Mouse (Mus musculus): ENCODE results near the gene Pcolce.
"Not testable (repeated sequence)": the region's sequence is repeated elsewhere in the genome, so short reads cannot be mapped to it uniquely, and the experiment has no call there.

The Pcolce gene

DNA sequence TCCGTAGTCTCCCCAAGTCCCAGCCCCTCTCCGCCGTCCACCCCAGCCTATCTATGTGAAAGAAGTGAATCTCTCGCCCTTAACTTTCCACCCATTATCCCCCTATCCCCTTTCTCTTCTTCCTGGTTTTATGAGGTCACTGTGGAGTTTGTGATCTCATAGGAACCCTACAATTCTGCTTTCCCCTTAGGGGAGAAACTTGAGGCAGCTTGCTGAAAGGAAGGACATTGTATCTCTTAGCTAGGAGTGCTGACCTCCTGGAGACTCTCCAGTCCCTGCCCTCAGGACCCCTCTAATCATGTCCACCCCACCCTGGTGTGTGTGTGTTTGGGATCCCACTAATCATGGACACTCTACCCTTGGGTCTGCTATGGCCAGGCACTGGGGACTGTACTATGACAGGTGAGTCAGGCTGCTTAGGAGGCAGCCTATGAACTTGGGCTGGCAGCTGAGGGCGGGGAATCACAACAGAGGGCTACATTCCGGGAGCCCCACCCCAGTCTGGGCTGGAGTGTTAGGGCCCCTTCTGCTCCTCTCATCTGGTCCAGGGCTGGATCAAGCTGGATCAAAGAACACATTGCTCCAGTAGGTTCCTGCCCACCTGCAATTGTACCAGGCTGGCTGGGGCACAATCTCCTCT is 16.4 kb upstream of the Pcolce start:
- peak in 1 of 2 experiments; percentile 46 for DNase-seq (ENCODE audit: low spot score in 2 of 2)

DNA sequence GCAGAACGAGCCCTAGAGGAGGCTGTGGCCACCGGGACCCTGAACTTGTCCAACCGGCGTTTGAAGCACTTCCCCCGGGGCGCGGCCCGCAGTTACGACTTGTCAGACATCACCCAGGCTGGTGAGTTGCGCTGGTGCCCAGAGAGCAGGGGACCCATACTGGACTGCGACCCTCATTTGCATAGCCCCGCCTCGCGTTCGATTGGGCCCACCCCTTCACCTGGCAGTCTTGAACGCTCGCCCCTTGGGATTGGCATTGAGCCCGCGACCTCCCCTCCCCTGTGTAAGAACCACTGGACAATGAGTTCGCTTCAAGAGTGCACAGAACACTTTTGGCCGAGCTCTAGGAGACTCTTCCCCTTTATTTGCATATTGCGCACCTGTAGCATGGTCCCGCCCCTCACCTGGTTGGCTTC is 15.7 kb upstream of the Pcolce start:
- peak in 1 of 2 experiments; percentile 79 for DNase-seq (ENCODE audit: low spot score in 2 of 2)

DNA sequence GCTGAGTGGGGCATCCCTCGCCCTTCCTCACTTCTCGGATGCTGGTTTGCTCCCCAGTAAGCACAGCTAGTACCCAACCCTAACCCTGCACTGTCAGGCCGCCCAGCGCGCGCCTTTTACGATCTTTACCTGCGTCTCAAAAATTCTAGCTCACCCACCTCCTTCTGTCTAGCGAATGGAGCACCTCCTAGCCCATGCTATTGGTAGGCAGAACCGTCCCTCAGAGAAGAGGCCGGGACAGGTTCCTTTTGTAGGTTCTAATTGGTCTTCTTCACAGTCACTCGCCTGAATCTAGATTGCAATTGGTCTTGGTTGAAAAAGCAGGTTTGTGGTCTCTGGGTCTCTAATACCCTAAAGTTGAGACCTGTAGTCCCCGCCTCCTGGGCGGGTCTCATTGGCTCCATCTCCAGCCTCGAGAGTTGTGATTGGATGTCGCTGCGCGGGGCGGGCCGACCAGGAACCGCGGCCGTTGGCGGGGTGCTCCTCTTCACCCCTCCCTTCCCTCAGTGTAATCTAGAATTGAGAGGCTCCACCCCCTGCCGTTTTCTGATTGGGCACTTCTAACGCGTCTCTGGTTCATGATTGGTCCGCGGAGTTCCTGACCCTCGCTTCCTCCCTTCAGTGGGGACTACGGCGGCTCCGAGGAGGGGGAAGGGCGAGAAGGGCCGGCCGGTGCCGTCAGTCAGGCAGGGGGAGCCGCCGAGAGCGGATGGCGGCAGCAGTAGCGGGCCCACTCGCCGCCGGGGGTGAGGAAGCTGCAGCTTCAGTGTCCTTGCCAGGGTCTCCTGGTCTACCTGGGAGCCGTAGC is 15.1 kb upstream of the Pcolce start, which contains the start of the genes Fbxo24, Lrch4 and Gm20605:
TSS of gene Fbxo24 (minus strand) at position 505 of the 808 bp plus-strand sequence.
TSS of gene Lrch4 (plus strand) at position 624 of the 808 bp plus-strand sequence.
TSS of gene Gm20605 (plus strand) at position 678 of the 808 bp plus-strand sequence.
- DNase-seq (ENCODE audit: low spot score in 2 of 2) = peak; percentile 97 to 99

DNA sequence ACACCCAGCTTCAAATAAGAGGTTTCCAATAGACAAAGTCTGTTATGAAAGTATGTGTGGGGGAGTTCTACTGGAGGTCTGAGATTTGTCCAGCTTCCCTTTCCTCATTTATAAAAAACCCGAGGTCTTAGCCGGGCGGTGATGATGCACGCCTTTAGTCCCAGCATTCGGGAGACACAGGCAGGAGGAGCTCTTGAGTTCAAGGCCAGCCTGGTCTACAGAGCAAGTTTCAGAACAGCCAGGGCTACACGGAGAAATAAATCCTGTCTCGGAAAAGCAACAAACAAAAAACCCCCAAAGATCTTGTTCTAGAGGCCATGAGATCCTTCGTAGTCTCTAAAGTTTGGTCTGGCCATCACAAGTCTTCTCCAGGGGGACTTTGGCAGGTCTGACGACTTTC is 14.4 kb upstream of the Pcolce start:
- no peak for DNase-seq (ENCODE audit: low spot score in 2 of 2)

DNA sequence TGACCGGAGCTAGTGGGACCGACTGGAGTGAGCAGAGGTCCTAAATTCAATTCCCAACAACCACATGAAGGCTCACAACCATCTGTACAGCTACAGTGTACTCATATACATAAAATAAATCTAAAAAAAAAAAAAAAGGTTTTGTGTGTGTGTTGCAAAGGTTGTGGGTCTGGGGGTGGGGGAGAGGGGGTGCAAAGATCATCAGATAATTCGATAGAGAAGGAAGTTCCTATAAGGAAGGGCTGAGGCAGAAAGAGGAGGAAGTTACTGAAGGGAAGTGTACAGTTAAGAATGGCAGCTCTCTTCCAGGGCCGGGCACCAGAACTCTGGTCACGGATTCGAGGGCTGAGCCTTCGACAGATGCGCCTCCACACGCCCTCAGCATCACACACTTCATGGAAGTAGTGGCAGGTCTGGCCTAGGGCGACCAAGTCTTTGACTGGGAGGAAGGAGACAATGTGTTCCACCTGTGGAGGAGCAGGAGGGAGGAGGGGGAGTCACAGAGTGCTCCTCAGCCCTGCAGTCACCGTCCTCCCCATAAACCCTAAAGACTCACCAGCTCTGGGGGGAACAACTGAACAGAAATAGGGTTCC is 10.4 kb upstream of the Pcolce start:
- DNase-seq (ENCODE audit: low spot score in 2 of 2) = peak in 1 of 2 experiments; percentile 62

DNA sequence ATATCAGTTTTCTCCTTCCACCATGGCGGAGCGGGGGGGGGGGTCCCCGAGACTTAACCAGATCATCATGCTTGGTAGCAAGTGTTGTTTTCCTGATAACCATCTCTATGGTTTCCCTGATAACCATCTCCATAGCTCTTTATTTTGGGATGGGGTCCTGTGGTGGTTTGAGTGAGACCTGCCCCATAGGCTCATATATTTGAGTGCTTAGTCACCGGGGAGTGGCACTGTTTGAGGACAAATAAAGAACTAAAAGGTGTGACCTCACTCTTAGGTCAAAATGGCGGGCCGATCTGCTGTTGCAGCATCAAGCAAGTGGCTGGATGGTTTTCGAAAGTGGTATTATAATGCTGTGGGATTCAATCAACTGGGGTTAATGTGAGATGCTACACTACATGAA is 1.8 kb upstream of the Pcolce start:
- DNase-seq (ENCODE audit: low spot score in 2 of 2) = no peak

DNA sequence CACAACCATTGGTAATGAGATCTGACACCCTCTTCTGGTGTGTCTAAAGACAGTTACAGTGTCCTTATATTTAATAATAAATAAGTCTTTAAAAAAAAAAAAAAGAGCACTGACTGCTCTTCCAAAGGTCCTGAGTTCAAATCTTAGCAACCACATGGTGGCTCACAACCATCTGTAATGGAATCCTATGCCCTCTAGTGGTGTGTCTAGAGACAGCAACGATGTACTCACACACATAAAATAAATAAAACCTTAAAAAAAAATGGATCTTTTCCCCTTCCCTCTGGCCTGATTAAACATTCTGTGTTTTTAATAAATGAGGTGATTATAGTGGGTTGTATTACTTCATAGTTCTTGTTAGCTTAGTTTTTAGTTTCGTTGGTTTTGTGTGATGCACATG is 1.3 kb upstream of the Pcolce start:
- DNase-seq (ENCODE audit: low spot score in 2 of 2) = not testable (repeated sequence)

DNA sequence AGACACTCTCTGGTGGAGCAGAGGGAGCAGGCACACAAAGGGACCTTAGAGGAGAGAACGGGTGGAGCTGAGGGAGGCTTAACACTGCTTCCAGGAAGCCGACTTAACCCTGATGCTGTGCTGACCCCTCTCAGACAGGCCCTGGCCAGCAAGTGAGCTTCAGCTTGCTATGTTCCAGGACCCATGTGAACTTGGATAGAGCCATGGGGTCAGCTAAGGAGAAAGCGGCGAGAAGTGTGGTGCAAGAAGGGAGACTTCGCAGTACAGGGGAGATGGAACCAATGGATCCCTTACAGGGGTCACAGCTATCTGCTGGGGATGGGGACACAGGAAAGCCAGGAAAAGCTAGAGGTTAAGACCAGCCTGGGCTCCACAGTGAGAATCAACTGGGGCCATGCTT is 508 bp downstream of the Pcolce start:
- DNase-seq (ENCODE audit: low spot score in 2 of 2) = no peak

DNA sequence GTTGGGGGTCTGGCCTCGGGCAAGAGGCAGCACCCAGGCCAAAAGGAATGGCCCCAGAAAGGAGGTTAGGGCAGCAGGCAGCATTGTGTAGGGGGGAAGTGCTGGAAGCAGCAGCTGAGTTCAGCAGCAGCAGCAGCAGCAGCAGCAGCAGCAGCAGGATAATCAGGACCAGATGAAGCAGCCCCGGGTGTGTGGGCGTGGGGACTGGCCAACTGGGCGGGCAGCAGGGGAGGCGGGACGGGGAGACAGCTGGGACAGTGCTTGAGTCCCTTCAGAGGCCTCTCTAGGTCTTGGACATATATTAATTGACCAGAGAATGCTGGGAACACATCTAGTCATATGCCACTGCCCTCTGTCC is 2.4 kb downstream of the Pcolce start:
- no peak for DNase-seq (ENCODE audit: low spot score in 2 of 2)

DNA sequence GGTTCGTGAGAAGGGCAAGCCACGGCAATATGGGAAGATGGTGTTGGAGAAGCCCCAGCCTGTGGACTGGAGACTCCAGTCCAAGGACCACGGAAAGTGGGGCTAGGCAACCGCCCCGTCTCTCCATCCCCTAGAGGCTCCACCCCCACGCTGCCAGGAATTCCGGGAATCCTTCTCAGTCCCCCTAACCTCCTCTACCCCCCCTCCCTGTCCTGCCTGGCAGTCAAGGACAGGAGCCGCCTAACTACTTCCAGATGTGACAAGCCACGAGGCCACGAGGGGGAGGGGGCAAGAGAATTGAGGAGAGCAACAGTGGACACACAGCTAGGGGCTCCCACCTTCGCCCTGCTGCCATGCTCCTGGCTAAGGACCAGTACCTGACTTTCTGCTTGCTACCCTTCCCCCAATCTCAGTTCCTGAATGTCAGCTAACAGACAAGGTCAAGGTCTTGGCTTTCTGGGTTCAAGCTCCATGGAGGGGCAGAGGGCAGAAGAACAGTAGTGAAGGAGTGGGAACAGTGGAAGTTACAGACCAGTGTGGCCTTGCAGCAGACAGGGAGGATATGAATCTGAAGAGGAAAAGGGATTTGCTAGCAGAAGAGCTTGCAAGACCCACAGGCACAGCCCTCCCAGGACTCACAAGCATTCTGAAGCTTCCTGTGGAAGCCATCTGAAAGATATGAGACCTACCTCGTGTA is 2.9 kb downstream of the Pcolce start:
- no peak for DNase-seq (ENCODE audit: low spot score in 2 of 2)

DNA sequence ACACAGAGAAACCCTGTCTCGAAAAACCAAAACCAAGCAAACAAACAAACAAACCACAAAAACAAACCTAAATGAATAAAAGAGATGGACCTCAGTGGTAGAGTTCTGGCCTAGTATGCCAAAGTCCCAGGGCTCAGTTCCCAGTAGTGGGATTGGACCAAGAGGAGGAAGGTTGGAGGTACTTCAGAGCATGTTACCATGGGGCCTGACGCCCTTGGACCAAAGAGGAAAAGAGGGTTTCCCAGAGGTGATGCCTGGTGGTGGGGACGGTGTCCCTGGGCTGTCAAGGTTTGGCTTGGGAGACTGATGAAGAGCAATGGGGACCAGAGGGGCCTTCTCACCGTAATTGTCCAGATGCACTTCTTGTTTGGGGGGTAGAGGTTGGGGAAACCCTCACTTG is 3.5 kb downstream of the Pcolce start:
- DNase-seq (ENCODE audit: low spot score in 2 of 2) = no peak

DNA sequence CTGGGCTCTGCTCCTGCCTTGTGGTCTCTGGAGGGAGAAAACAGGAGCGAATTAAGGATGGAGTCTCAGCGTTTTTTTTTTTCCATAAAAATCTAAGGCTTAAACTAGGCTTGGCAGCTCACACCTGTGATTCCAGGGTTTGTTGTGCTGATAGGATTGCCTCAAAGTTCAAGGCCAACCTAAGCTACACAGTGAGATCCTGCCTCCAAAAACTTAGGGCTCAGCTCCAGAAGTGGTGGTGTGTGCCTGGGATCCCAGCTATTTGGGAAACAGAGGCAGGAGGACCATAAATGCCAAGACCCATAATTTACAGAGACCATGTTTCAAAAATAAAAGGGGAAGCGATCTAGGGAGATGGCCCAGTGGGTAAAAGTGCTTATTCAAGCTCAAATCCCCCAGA is 4.3 kb downstream of the Pcolce start:
- DNase-seq (ENCODE audit: low spot score in 2 of 2) = no peak

DNA sequence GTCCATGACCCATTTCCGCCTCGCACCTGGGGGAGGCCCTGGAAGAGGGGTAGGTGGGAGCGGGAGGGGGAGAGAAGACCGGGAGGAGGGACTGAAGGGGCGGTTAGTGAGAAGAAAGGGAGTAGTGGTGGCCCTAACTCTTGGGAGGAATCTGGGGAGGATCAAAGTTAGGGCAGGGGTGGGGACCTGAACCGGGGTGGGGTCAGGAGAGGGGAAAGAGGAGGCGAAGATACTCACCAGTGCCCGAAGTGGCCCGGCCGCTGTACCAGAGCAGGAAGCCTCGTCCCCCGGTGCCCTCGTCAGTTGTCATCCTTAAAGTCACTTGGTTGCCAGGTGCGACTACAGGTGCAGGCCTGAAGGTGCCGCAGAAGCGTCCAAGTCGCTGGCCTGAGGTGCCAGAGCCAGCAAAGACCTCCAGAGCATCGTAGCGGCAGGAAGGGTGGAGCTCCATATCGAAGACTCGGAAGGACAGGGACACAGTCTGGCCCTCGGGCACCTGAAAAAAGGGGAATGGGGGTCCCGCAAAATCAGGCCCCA is 4.9 kb downstream of the Pcolce start:
- DNase-seq (ENCODE audit: low spot score in 2 of 2) = no peak

DNA sequence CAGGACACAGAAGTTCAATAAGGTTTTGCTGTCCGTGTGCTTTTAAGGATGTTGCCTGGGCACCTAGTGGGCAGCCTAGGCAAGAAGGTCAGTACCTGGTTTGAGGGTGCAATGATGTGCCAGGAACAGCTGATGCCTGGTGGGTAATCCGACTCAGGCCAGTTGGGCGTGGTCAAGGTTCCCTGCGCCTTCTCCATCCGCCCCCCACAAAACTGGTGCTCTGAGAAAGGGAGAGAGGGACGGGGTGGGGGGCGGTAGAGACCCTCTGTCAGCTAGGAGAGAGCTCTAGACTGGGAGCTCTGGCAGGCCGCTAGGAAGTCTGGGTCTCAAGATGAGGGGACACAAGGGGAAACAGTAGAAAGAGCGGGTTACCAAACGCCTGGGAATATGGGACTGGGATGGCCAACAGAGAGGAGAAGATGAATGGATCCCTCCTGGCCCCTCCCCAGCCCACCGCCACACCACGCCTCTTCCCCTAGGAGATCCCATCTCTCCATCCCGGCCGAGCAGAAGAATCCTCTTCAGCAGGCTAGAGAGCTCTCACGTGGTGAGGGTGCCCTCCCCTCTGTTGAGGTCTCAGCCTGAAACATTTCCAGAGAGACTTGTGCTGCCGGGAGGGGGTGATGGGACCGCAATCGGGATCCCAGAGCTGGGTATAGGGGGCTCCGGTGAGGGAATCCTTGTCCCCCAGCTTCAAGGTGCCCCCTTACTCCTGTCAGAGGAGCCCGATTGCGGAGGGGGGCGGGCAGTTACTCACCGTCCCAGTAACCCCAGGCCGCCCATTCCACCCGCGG is 5.5 kb downstream of the Pcolce start:
- no peak for DNase-seq (ENCODE audit: low spot score in 2 of 2)

DNA sequence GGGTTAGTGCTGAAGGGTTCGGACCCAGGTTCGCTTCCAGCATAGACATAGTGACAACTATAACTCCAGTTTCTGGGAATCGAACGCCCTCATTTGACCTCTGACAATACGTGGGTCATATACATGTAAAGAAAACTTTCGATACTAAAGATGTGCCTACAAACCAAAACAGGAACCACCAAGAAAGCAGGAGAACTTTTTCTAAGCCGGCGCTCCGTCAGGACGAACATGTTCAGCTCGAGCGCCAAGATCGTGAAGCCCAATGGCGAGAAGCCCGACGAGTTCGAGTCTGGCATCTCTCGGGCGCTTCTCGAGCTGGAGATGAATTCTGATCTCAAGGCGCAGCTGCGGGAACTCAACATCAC is 12.2 kb downstream of the Pcolce start:
- no peak for DNase-seq (ENCODE audit: low spot score in 2 of 2)

DNA sequence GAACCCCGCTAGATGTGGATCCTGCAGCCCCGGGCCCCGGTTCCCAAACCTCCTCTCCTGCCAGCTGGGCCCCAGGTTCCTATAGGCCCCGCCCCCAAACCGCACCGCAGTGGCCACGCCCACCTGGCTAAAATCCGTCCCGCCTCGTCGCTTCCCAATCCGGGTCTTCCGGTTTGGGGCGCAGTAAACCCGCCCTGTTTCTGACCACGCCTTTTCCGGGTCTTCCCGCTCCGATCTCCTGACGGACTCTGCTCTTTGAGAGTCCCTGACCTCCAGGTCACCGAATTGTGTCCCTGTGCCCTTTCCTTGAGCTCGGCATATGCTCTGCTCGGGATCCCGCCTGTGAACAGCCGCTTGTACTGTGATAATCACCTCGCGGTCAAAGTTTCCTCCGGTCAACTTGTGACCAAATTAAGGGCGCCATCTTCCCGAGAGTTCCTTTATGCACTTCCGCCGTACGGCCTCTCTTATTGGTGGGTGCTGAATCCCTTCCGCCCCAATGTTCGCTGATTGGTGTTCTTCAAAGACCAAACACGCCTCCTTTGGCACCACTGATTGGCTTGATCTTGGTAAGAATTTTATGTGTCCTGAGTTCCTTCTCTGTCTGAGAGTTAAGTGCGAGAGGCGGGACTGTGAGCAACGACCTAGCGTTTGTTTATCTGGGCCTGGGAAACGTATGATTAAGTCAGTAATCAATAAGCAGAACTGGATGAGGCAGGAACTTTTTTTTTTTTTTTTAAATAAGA is 12.8 kb downstream of the Pcolce start, which contains the start of gene Mospd3:
TSS of gene Mospd3 (minus strand) at position 440 of the 746 bp plus-strand sequence.
- DNase-seq (ENCODE audit: low spot score in 2 of 2) = peak; percentile 98 to 99

DNA sequence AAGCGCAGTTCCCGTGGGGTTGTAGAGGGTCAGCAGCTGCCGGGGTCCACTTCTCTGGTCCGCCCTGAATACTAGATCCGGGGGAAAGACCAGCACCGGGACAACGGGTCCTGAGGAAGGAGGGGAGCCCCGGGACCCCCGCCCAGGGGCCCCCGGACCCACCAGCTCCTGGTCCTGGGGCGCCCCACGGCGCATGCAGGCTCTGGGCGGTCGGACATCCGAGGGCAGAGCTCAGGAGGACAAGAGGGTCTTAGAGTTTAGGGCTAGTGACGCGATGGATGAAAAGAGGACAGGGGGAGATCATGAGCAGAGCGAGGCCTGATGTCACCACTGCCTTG is 13.3 kb downstream of the Pcolce start:
- DNase-seq (ENCODE audit: low spot score in 2 of 2) = no peak

DNA sequence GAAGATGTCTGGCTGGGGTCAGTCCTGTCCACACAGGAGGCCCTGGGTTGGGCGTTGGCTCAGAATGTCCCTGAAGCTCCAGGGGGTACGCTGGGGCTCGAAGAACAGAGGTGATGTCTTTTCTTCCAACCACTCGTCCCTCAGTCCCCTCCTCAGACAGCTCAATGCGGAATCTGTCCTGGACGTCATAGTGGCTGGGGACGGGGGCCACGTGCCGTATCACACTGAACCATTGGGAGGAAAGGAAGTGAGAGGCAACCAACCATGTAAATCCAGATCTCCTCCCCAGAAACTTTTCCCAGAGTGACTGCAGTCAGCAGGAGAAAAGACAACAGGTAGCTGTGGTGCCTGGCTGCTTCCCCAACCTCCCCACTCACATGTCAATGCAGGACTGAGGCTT is 14.0 kb downstream of the Pcolce start:
- no peak for DNase-seq (ENCODE audit: low spot score in 2 of 2)

DNA sequence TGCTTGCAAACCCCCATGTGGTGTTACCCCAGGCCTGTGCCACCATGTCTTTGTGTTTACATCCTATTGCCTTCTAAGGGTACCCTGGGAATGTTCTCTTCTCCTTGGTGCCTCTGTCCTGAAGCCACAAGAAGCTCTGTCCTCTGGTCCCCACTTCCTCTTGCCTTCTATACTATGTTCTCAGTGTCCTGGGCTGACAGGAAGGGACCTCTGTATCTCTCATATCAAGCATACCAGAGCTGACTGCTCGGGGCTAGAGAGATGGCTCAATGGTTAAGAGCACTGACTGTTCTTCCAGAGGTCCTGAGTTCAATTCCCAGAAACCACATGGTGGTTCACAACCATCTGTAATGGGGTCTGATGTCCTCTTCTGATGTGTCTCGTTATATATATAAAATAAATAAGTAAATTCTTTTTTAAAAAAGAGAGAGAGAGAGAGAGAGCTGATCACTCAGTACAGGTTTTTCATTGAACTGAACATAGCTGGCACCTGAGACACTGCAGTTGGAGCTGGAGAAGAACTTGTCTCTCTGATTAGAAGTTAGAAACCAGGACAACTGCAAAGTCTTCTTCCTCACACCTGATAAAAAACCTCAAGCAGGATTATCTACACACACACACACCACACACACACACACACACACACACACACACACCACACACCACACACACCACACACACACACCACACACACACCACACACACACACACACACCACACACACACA is 15.3 kb downstream of the Pcolce start:
- no peak for DNase-seq (ENCODE audit: low spot score in 2 of 2)

DNA sequence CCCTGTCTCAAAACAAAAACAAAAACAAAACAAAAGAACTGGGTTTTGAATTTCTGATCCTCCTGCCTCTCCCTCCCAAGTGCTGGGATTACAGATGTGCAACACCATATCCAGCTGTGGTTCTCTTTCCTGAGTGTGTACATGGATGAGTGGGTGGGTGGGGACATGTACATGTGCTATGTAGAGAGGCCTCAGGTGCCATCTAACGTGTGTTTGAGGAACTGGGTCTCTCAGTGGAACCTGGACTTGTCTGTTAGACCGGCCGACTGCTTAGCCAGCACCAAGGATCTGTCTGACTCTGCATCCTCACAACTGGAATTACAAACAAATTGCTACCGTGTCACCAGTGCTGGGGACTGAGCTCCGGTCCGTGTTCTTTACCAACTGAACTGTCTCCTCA is 16.0 kb downstream of the Pcolce start:
- no peak for DNase-seq (ENCODE audit: low spot score in 2 of 2)
